Mouse (Mus musculus): ENCODE results near the gene Gm11627.

Gene Gm11627

DNA sequence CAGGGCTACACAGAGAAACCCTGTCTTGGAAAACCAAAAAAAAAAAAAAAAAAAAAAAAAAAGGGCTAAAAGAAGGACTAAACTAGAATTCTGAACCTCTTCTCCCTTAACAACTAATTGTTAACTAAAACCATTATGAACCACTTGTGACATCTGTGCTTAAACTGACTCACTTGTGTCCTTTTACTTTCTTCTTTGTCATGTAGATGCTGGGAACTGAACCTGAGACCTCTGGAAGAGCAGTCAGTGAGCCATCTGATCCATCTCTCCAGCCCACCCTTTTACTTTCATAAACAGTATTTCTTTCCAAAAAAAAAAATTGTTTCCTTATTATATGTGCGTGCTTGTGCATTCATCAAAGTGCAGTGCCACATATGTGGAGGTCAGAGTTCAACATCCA is 39.6 kb downstream of the Gm11627 start:
- TF ChIP-seq CTCF (conservative IDR thresholded peaks at IDR 0.05; ENCODE audit: low read length): no peak
- peak; percentile 64; the same call in 1 of the 2 replicates for TF ChIP-seq POU5F1 (IDR thresholded peaks at IDR 0.05; ENCODE audit: borderline replicate concordance, low read length)
- TF ChIP-seq NANOG (IDR thresholded peaks at IDR 0.05; ENCODE audit: borderline replicate concordance, low read length): no peak
- no peaks in the 10 kb centered on the region for H3K9me3 ChIP-seq (ENCODE audit: low read length)
- no peak overlapping the region for H3K4me3 ChIP-seq (replicated peaks; ENCODE audit: low read length)
- H3K4me1 ChIP-seq (replicated peaks; ENCODE audit: low read depth, low read length): peaks cover 55% of the 10 kb centered on the region
- H3K27me3 ChIP-seq (ENCODE audit: insufficient read depth, low read length): no peaks in the 10 kb centered on the region
- H3K36me3 ChIP-seq (ENCODE audit: insufficient read depth, low read length): peaks cover 41% of the 10 kb centered on the region

GRCm38 (mm10) chr11:102536210-102536609 is 43.1 kb downstream of the Gm11627 start:
- Histone ChIP-seq H3K4me3 (replicated peaks; ENCODE audit: low read length) (no peak overlapping the region), H3K4me1 (replicated peaks; ENCODE audit: low read depth, low read length) (peaks cover 40% of the 10 kb centered on the region), H3K9me3 (ENCODE audit: low read length) (no peaks in the 10 kb centered on the region), H3K36me3 (ENCODE audit: insufficient read depth, low read length) (peaks cover 41% of the 10 kb centered on the region), H3K27me3 (ENCODE audit: insufficient read depth, low read length) (no peaks in the 10 kb centered on the region)
- TF ChIP-seq CTCF (conservative IDR thresholded peaks at IDR 0.05; ENCODE audit: low read length) (no peak), NANOG (IDR thresholded peaks at IDR 0.05; ENCODE audit: borderline replicate concordance, low read length) (no peak), POU5F1 (IDR thresholded peaks at IDR 0.05; ENCODE audit: borderline replicate concordance, low read length) (no peak)

DNA sequence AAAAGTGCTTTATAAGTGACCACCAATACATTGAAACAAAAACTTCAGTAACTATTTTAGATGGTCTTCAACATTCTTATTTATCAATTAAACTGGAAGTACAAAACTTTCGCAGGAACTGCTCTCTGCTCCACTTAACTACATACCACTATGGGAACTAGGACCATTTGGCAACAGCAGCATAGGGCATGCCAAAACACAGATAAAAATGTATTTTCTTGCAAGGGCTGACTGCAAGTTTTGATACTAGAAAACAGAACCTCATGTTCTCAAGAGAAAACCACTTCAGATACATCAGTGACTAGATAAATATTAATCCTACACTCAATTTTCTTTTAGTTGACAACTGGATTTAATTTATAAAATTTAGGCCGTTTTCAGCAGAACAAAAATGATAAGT is 45.2 kb downstream of the Gm11627 start:
- H3K4me3 ChIP-seq (replicated peaks; ENCODE audit: low read length): no peak overlapping the region
- H3K36me3 ChIP-seq (ENCODE audit: insufficient read depth, low read length): peaks cover 45% of the 10 kb centered on the region
- no peak for TF ChIP-seq POU5F1 (IDR thresholded peaks at IDR 0.05; ENCODE audit: borderline replicate concordance, low read length)
- no peak for TF ChIP-seq CTCF (conservative IDR thresholded peaks at IDR 0.05; ENCODE audit: low read length)
- TF ChIP-seq NANOG (IDR thresholded peaks at IDR 0.05; ENCODE audit: borderline replicate concordance, low read length): no peak
- H3K27me3 ChIP-seq (ENCODE audit: insufficient read depth, low read length): no peaks in the 10 kb centered on the region
- peaks cover 23% of the 10 kb centered on the region for H3K4me1 ChIP-seq (replicated peaks; ENCODE audit: low read depth, low read length)
- H3K9me3 ChIP-seq (ENCODE audit: low read length): no peaks in the 10 kb centered on the region

DNA sequence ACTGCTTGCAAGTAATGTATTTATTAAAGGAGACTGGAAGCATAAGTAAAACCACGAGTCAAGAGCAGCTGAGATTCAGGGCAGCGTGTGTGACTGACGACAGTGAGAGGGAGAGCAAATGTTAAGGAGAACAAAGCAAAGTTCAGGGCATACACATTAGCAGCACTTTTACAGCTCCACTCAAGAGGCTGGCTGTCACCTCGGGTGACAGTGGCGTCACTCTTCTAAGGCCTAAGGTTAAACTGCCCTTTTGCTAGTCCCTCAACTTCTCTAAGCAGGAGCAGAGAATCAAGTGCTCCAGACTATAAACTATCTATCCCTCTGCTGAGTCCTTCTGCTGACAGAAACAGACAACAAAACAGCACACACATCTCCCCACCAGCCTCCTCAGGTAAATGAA is 47.8 kb downstream of the Gm11627 start:
- no peaks in the 10 kb centered on the region for H3K27me3 ChIP-seq (ENCODE audit: insufficient read depth, low read length)
- 0 out of 2 replicates have a peak, but pooled peaks cover 6% of the 10 kb centered on the region for H3K4me1 ChIP-seq (replicated peaks; ENCODE audit: low read depth, low read length)
- peaks cover 30% of the 10 kb centered on the region for H3K36me3 ChIP-seq (ENCODE audit: insufficient read depth, low read length)
- H3K9me3 ChIP-seq (ENCODE audit: low read length): no peaks in the 10 kb centered on the region
- H3K4me3 ChIP-seq (replicated peaks; ENCODE audit: low read length): no peak overlapping the region
- TF ChIP-seq CTCF (conservative IDR thresholded peaks at IDR 0.05; ENCODE audit: low read length): no peak
- TF ChIP-seq POU5F1 (IDR thresholded peaks at IDR 0.05; ENCODE audit: borderline replicate concordance, low read length): no peak
- TF ChIP-seq NANOG (IDR thresholded peaks at IDR 0.05; ENCODE audit: borderline replicate concordance, low read length): no peak

Measured in E14TG2a.4 (cell line).